Mouse (Mus musculus) large intestine, adult 2 months (tissue): ENCODE data around the gene Zbtb40. TPM values are rescaled to one million over a fixed set of nuclear protein-coding genes. Genes with fewer than 3 reads are reported as not detected.

Experiments used
- DNase-seq: peaks from one replicate; pipeline ENCODE4 v3.0.0-alpha.2; 2012; ENCODE audit warnings: low read depth, low spot score
- WGBS: fragments of 180-500 bp; shearing (Covaris S2); methylation state at CpG from one replicate; pipeline ENCODE4 v1.1.7; 2018; 5-methylcytosine and 5-hydroxymethylcytosine counted together
- polyA plus RNA-seq: library from polyadenylated mRNA; depleted of rRNA; stranded (reverse); fragments of >200 nt; gene quantifications from 2 replicates; pipeline ENCODE4 v1.2.3, GENCODE M21; 2012

The Zbtb40 gene
- polyA plus RNA-seq, 1 experiment = 5.7 TPM

GRCm38 (mm10) chr4:136981993-136982695, 66.5 kb downstream of the Zbtb40 start:
- no peak for DNase-seq
- 84% methylated on average over 9 of the region's 9 CpGs for WGBS

GRCm38 (mm10) chr4:136981347-136981746, 67.3 kb downstream of the Zbtb40 start:
- WGBS = 16% methylated on average over 12 of the region's 12 CpGs
- peak; percentile 22 for DNase-seq

DNA sequence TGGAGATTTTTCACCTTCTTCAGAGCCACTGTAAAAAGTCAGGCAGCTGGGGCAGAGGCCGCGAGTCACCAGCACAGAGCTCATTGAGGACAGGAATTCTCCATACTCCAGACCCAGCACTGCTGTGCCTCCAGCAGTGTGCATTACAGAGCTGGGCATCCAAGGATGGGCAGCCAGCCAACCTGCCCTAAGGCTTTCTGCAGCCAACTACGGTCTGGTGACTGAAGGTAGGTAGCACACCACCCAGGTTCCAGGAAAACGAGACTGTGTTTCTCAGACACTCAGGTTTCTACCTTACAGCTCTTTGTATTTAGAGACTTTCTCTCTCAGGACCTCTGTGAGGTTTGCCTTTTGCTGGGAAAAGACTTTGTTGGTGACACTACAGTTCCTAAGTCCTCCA, 67.7 kb downstream of the Zbtb40 start:
- DNase-seq = no peak
- 71% methylated on average over 4 of the region's 4 CpGs for WGBS

GRCm38 (mm10) chr4:136977244-136977643, 71.4 kb downstream of the Zbtb40 start:
- 28% methylated on average over 8 of the region's 8 CpGs for WGBS
- DNase-seq = no peak

- WGBS = 5% methylated on average over 6 of the region's 6 CpGs
- DNase-seq = no peak
Observed at GRCm38 (mm10) chr4:136970939-136971338, 77.7 kb downstream of the Zbtb40 start.

GRCm38 (mm10) chr4:136969503-136970276, 78.9 kb downstream of the Zbtb40 start:
- 48% methylated on average over 16 of the region's 16 CpGs for WGBS

GRCm38 (mm10) chr4:136969096-136969495, 79.5 kb downstream of the Zbtb40 start:
- 44% methylated on average over 8 of the region's 8 CpGs for WGBS
- DNase-seq = no peak

More at GRCm38 (mm10) chr4:136969503-136970276, 78.9 kb downstream of the Zbtb40 start:
- no peak for DNase-seq

DNA sequence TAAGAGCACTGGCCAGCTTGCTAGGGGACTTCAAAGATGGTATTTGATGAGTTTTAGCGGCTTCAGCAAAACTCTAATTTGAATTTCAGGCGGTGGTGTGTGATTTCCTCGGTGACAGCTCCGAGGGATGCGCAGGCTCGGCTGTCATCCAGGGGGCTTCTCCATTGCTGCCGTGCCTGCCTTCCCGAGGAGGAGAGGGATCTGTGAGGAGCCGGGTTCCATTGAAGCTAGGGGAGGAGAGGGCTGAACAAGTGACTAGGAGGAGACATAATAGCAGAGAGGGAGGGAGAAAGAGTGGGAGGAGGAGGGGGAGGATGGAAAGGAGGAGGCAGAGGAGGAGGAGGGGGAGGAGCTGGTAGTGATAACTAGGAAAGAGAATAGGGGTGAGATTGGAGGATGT, 81.1 kb downstream of the Zbtb40 start:
- 31% methylated on average over 9 of the region's 9 CpGs for WGBS
- no peak for DNase-seq

DNA sequence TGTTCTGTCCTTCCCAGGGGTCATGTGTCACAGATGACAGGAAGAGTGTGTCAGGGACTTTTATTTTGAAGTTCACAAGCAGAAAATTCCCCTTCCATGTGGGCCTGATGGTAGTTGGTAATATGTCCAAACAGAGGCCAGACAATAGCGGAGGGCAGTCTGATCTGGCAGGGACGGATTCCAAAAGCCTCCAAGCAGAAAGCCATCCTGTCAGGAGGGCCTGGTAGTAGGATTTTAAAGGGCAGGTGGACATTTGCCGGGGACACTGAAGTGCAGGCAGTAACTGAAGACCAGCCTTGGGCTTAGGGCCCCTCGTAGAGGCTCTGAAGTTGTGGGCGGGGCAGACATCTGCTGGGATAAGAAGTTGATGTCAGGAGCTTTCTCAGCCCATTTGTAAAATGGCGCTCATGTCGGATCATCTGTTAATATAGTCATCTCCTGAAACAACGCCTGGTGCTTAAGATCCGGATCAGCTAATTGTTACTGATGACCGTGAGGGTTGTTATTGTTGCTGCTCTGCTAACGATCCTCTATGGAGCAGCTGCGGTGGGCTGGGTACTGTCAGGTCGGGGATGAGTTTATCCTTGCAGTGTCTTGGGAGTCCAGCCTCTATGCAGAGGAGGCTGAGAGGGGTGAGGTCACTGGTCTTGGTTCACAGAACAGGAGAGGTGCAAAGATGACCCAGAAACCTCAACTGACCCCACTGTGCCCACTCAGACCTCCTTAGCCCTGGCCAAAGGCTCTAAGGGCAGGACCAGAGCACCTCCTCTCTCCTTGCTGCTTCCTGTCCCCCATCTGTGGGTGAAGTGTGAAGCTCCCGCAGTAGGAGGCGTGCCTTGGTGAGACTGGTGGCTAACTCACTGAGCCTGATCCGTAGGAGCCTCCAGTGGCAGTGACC, 81.9 kb downstream of the Zbtb40 start:
- 38% methylated on average over 16 of the region's 16 CpGs for WGBS
- DNase-seq = no peak

- WGBS = 21% methylated on average over 15 of the region's 15 CpGs
- no peak for DNase-seq
Observed at GRCm38 (mm10) chr4:136964990-136965421, 83.6 kb downstream of the Zbtb40 start.

GRCm38 (mm10) chr4:136962447-136962846, 86.2 kb downstream of the Zbtb40 start:
- whole genome bisulfite sequencing = 80% methylated on average over 4 of the region's 4 CpGs

GRCm38 (mm10) chr4:136961642-136962285, 86.8 kb downstream of the Zbtb40 start:
- no peak for DNase-seq
- WGBS = 34% methylated on average over 4 of the region's 4 CpGs

More at GRCm38 (mm10) chr4:136962447-136962846, 86.2 kb downstream of the Zbtb40 start:
- no peak for DNase-seq

DNA sequence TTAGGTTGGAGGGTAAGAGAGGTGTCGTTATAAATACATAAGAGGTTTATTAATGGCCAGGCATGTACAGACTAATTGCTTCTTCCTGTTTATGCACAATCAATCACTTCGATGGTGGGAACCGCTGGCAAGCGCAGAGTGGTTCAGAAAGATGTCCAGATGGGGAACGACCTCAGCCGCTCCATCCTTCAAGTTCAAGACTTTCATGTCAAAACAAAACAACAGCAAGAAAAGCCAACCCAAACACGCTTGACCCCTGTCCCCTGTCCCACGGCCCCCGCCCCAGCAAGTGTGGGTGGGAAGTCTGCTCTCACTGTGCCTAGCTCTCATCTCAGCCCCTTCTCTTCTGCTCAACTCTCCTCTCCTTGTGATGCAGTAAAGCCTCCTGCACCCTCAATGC, 88.0 kb downstream of the Zbtb40 start:
- 67% methylated on average over 9 of the region's 9 CpGs for WGBS
- DNase-seq = no peak

DNA sequence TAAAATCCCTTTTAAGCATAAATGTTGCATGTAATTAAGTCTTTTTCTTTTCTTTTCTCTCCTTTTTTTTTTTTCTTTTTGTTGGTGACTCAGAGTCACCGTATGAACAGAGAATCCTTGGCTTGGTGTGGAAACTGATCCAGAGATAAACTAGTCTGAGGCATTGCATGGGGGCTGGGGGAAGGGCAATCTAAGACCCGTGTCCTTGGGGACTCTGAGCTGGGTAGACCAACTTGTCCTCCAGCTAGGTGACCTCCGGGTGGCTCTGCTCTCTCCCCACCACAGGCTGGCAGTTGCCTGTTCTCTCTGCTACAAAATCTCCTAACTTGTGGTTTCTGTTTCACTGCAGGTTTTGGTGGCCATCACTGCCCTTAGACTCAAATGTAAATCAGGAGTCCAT, 88.5 kb downstream of the Zbtb40 start:
- WGBS = 23% methylated on average over 3 of the region's 3 CpGs
- DNase-seq = no peak

- 2% methylated on average over 66 of the region's 75 CpGs for WGBS
- no peak for DNase-seq
Observed at GRCm38 (mm10) chr4:136956751-136957446, 91.7 kb downstream of the Zbtb40 start, which contains the start of gene Epha8. TSS of gene Epha8 (minus strand) at chr4:136956816.

DNA sequence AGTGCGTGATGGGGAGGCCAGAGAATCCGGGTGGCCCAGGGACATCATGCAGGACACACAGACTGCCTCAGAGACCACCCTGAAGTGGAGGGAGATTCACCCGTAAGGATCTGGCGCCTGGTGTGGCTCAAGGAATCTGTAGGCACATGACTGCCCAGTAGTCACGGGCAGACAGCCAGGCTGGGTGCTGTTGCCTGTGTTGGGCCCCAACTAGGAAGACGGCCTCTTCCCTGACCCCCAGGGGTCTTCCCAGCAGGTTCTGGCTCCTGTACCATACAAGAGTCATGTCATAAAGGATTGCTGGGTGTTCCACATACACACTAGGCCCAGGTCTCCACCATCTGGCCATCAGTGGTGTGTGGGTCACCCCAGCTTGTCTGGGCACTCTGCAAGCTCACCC, 94.0 kb downstream of the Zbtb40 start:
- 64% methylated on average over 6 of the region's 6 CpGs for WGBS
- DNase-seq = no peak

DNA sequence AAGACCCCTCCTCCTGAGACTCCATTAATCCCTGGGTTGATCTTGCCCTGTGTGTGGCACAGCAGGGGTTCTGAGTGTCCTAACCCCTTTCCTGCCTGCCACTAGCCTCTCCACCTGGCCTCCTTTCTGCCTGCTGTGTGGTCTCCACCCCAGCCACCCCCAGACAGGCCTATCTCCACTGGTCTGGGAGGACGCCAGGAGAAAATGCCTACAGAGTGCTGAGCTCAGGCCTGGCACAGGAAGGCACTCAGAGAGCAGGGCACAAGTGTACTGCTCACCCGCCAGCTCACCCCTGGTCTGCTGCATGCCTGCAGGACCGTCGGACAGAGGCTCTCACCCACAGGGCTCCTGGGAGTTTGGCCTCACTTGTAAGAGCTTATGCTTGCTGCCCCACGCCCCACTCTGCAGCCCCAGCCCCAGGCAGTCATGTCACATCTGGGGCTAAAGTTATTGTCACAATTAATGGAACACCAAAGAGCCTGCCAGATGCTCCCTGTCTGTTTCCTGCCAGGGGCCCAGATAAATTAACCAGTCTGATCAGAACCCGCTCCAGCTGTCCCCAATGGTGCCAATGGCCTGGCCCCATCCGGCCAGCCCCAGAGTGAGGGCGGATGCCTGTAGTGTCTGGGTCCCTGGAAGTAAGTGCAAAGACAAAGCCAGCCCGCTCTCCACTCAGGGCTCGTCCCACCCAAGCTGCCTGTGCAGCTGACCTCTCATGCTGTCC, 99.2 kb downstream of the Zbtb40 start:
- 52% methylated on average over 10 of the region's 10 CpGs for WGBS
- no peak for DNase-seq

DNA sequence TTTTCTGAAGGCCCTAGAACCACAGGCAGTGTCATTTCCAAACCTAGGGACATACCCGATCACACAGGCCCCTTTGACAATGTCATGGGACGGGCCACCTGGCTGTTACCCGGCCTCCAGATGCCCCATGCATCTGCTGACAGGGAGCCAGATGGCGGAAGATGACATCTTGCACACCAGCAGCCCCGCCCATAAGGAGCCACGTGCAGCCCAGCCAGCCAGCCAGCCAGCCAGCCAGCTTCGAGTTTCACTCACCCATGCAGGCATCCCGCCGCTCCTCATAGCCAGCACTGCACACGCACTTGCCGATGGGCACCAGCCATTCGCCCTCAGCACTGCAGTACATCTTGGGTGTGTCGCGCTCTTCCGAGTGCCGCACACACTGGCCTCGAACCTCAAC, 103.2 kb downstream of the Zbtb40 start:
- no peak for DNase-seq
- WGBS = 59% methylated on average over 17 of the region's 17 CpGs
